ENCODE assay signal across 9 mouse cellular contexts in the genomic region with DNA sequence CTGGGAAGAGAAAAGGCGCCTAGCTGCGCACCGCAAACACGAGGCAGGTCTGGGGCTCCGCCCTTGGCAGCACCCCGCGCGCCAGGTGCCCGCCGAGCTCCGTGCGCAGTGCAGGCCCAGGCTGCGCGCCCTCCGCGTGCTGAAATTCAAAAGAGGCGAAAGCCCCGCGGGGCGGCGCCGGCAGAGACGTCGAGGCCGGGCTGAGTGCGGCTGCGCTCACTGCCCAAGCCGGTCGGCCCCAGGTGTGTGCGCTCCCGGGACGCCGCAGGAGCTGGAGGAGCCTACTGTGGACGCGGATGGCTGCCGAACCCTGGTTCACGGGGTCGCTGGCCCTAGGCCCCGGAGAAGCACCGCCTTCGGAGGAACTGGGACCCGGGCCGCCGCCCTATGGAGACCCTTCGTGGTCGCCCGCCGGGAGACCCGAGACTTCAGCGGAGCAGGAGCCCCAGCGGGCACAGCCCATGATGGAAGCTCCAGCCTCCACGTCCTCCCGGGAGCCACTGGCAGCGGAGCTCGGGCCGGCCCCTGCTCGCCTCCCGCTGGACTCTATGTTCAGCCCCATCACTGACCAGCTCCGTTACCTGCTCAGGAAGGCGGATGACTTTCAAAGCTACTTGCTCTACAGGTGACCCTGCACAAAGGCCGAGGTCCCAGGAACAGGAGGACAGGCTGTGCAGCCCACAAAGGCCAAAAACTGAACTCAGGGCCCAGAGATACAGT. TPM values are rescaled to one million over a fixed set of nuclear protein-coding genes. Genes with fewer than 3 reads are reported as not detected.
DNase-seq lines count a peak whose midpoint lies in the region; ATAC-seq and TF ChIP-seq lines count a peak whose summit lies in the region.
"Had no signal": no experiment of that assay in that cellular context is flagged by ENCODE, and none has a peak within 500 bp of the region (broad histone marks: within the 10 kb centered on the region; RNA-seq: fewer than 3 reads in every experiment).

A gene (plus strand): TSS at position 222 of the 720 bp plus-strand sequence.

- H3K9ac ChIP-seq in kidney, postnatal 0 days (ENCODE audit: low read depth, low read length): no peak within 1 kb of the TSS; the same call in 1 of the 2 replicates
- no peak within 1 kb of the TSS for H3K9ac ChIP-seq in forebrain, embryonic 11.5 days (ENCODE audit: low read length)
- peak within 1 kb of the TSS; percentile 39; the same call in 1 of the 2 replicates for H3K9ac ChIP-seq in neural tube, embryonic 14.5 days (replicated peaks; ENCODE audit: low read depth, low read length)

- no peak for ATAC-seq in kidney, postnatal 0 days (replicated peaks; ENCODE audit: low FRiP score, low read depth)
- no peak for ATAC-seq in forebrain, embryonic 11.5 days (replicated peaks; ENCODE audit: low FRiP score)
- no peak for ATAC-seq in neural tube, embryonic 14.5 days (ENCODE audit: low read depth)

- no peak within 1 kb of the TSS for H3K4me3 ChIP-seq in kidney, postnatal 0 days (replicated peaks; ENCODE audit: low read depth, low read length)
- 0 out of 2 replicates have a peak within 1 kb of the TSS, but pooled peaks have one; percentile 7 for H3K4me3 ChIP-seq in forebrain, embryonic 11.5 days (ENCODE audit: low read depth, low read length)
- H3K4me3 ChIP-seq in neural tube, embryonic 14.5 days (ENCODE audit: low read depth, low read length): no peak within 1 kb of the TSS

- 42% methylated on average over 60 of the region's 61 CpGs for WGBS in kidney, postnatal 0 days
- 14% methylated on average over 61 of the region's 61 CpGs for WGBS in forebrain, embryonic 11.5 days
- 16% methylated on average over 61 of the region's 61 CpGs for WGBS in neural tube, embryonic 14.5 days

- H3K4me2 ChIP-seq in kidney, postnatal 0 days (ENCODE audit: low read length): peak within 1 kb of the TSS; percentile 13; the same call in 1 of the 2 replicates
- H3K4me2 ChIP-seq in forebrain, embryonic 11.5 days (ENCODE audit: low read depth, low read length, severe bottlenecking): 0 out of 2 replicates have a peak within 1 kb of the TSS, but pooled peaks have one; percentile 26
- H3K4me2 ChIP-seq in neural tube, embryonic 14.5 days (ENCODE audit: low read depth, low read length): no peak within 1 kb of the TSS; the same call in 1 of the 2 replicates

- no peaks in the 10 kb centered on the region for H3K9me3 ChIP-seq in kidney, postnatal 0 days (replicated peaks; ENCODE audit: low read length)
- no peaks in the 10 kb centered on the region for H3K9me3 ChIP-seq in forebrain, embryonic 11.5 days (ENCODE audit: control insufficient read depth, low read length)
- H3K9me3 ChIP-seq in neural tube, embryonic 14.5 days (ENCODE audit: control insufficient read depth, low read length): no peaks in the 10 kb centered on the region

- peaks cover 24% of the 10 kb centered on the region for H3K4me1 ChIP-seq in kidney, postnatal 0 days (replicated peaks; ENCODE audit: insufficient read depth, low read length)
- H3K4me1 ChIP-seq in forebrain, embryonic 11.5 days (replicated peaks; ENCODE audit: control insufficient read depth, insufficient read depth, low read length): peaks cover 18% of the 10 kb centered on the region
- H3K4me1 ChIP-seq in neural tube, embryonic 14.5 days (ENCODE audit: control insufficient read depth, insufficient read depth, low read length): peaks cover 18% of the 10 kb centered on the region

- 0 out of 2 replicates have a peak, but pooled peaks cover 8% of the 10 kb centered on the region for H3K36me3 ChIP-seq in kidney, postnatal 0 days (ENCODE audit: insufficient read depth, low read length)
- no peaks in the 10 kb centered on the region; the same call in 1 of the 2 replicates for H3K36me3 ChIP-seq in forebrain, embryonic 11.5 days (ENCODE audit: control insufficient read depth, insufficient read depth, low read length)
- peaks cover 5% of the 10 kb centered on the region; the same call in 1 of the 2 replicates for H3K36me3 ChIP-seq in neural tube, embryonic 14.5 days (ENCODE audit: control insufficient read depth, insufficient read depth, low read length)

- no peak within 1 kb of the TSS for H3K27ac ChIP-seq in kidney, postnatal 0 days
- no peak within 1 kb of the TSS for H3K27ac ChIP-seq in forebrain, embryonic 11.5 days (ENCODE audit: low read depth, low read length)
- no peak within 1 kb of the TSS for H3K27ac ChIP-seq in neural tube, embryonic 14.5 days (ENCODE audit: low read depth, low read length)

- no peak for DNase-seq in kidney, postnatal 0 days (ENCODE audit: low spot score)
- DNase-seq in kidney, adult 18-20 months: no peak
- peak; percentile 69 for DNase-seq in forebrain, embryonic 11.5 days (ENCODE audit: low spot score)
- peak; percentile 38 for DNase-seq in kidney, postnatal 10 days
- DNase-seq in embryo, embryonic 10.5 days (ENCODE audit: low spot score): no peak
- DNase-seq in B cell, adult 2 months: no peak
- DNase-seq: lung, postnatal 14 days; right cerebral cortex, postnatal 14 days had no signal

- TF ChIP-seq CTCF in kidney, postnatal 0 days (IDR thresholded peaks at IDR 0.05; ENCODE audit: low read depth): no peak

- H3K27me3 ChIP-seq in kidney, postnatal 0 days (ENCODE audit: insufficient read depth, low read length): no peaks in the 10 kb centered on the region
- H3K27me3 ChIP-seq in forebrain, embryonic 11.5 days (ENCODE audit: control insufficient read depth, insufficient read depth, low read length): peaks cover 26% of the 10 kb centered on the region
- H3K27me3 ChIP-seq in neural tube, embryonic 14.5 days (ENCODE audit: control insufficient read depth, insufficient read depth, low read length): 0 out of 2 replicates have a peak, but pooled peaks cover 6% of the 10 kb centered on the region

RNA-seq across cellular contexts. Expression of the gene that starts here (rescaled TPM):
- 1.1 and 1.7 TPM in 2 replicates for polyA plus RNA-seq in kidney, postnatal 0 days (2015; fragmentation: Nextera tagmentation; extraction: Ambion mirVana)
- 0.87 and 0.90 TPM in 2 replicates for polyA plus RNA-seq in forebrain, embryonic 11.5 days (2014; fragmentation: Nextera tagmentation; extraction: Ambion mirVana)
- 0.86 and 0.95 TPM in 2 replicates for polyA plus RNA-seq in neural tube, embryonic 14.5 days (2014; fragmentation: Nextera tagmentation; extraction: Ambion mirVana)

Comparison
In these comparisons a context has a peak if more than half of its experiments do, and no peak if none do; other contexts are left out.
1. Peak in DNase-seq, H3K4me3 ChIP-seq and H3K4me2 ChIP-seq in forebrain, embryonic 11.5 days; RNA of the gene not detected or under 1 TPM.